Mouse (Mus musculus): Measurements from ENCODE around the gene Slc16a1. TPM values are rescaled to one million over a fixed set of nuclear protein-coding genes. Genes with fewer than 3 reads are reported as not detected.

Gene Slc16a1
- polyA plus RNA-seq, 1 experiment from 2014 or later: 8.9 TPM

DNA sequence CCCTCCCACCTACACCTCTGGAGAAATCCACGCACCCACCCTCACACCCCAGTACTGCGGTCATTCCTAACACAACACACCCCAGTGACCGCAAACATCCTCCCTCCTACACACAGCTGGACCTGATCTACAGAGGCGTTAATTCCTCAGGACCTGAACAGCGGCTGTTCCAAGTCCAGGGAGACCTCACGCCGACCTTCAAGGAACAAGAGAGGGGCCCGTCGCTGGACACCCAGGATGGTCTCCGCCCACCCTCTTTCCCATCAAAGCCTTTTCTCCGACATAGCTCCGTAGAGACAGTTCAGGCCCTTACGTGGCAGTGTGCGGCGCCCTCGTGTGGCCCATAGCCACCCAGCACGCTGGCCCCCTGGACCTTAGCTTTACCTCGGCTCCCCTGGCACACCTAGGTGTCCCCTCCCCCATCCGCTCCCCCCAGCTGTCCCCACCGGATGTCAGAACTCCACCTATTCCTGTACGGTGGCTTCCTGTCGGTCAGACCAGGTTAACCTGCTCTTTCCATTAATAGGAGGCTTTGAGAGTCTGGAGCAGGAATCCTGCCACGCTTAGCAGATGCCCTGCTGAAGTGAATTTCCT is 36.9 kb downstream of the Slc16a1 start:
- Histone ChIP-seq H3K27ac (replicated peaks; ENCODE audit: low read depth, low read length) (no peak overlapping the region), H3K4me3 (replicated peaks; ENCODE audit: low read depth, low read length) (peak overlapping the region; percentile 26), H3K27me3 (ENCODE audit: control insufficient read depth, insufficient read depth, low read length) (no peaks in the 10 kb centered on the region), H3K4me1 (ENCODE audit: control insufficient read depth, insufficient read depth, low read length) (peaks cover 5% of the 10 kb centered on the region), H3K36me3 (ENCODE audit: control insufficient read depth, insufficient read depth, low read length) (no peaks in the 10 kb centered on the region), H3K4me2 (ENCODE audit: low read length) (peak overlapping the region; percentile 54), H3K9me3 (ENCODE audit: control insufficient read depth, low read length) (no peaks in the 10 kb centered on the region), H3K9ac (replicated peaks; ENCODE audit: low read length) (peak overlapping the region; percentile 34)
- 7% methylated on average over 23 of the region's 23 CpGs for WGBS
- DNase-seq (peak; percentile 87), ATAC-seq (ENCODE audit: low FRiP score, low TSS enrichment) (peak; percentile 86)

DNA sequence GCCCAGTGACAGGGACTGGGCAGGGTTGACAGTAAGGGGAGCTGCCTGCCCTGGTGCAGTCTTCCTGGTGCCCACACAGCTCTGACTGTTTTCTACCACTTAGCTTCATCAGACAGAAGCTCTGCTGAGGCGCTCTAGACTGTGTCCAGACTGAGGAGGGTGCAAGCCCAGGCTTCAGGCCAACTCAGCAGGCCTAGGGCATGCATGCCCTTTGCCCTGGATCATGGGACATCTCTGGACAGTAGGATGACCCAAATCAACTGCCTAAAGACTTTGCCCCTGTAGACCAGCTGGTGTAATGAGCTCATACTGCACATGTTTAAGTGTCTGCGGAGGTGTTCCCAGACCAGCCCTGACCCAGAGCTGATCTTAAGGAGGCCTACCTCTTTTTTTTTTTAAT is 39.3 kb downstream of the Slc16a1 start:
- H3K36me3 ChIP-seq (ENCODE audit: control insufficient read depth, insufficient read depth, low read length): no peaks in the 10 kb centered on the region
- peaks cover 5% of the 10 kb centered on the region for H3K4me1 ChIP-seq (ENCODE audit: control insufficient read depth, insufficient read depth, low read length)
- ATAC-seq (ENCODE audit: low FRiP score, low TSS enrichment) (no peak), DNase-seq (no peak)
- 88% methylated on average over 2 of the region's 2 CpGs for WGBS
- no peak overlapping the region for H3K4me2 ChIP-seq (ENCODE audit: low read length)
- H3K27ac ChIP-seq (replicated peaks; ENCODE audit: low read depth, low read length): no peak overlapping the region
- no peak overlapping the region for H3K4me3 ChIP-seq (replicated peaks; ENCODE audit: low read depth, low read length)
- no peaks in the 10 kb centered on the region for H3K9me3 ChIP-seq (ENCODE audit: control insufficient read depth, low read length)
- H3K27me3 ChIP-seq (ENCODE audit: control insufficient read depth, insufficient read depth, low read length): no peaks in the 10 kb centered on the region
- H3K9ac ChIP-seq (replicated peaks; ENCODE audit: low read length): no peak overlapping the region

DNA sequence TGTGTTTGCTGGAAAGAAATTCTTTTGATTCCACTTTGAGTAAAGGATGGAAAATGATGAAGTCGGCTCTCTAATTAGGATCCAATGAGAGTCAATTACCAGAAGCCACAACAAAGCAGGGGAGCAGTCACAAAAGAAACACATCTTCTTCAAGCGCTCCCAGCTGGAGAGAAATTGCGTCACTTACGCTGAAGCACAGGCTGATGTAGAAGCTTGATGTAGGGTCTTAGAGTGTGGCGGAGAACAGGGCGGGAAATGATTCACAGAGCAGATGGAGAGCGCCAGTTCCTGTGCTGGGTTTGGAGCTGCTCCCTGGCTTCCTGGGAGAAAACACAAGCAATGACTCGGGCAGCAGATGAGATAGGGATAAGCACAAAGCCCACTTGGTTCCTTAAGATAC is 40.4 kb downstream of the Slc16a1 start:
- Histone ChIP-seq H3K27me3 (ENCODE audit: control insufficient read depth, insufficient read depth, low read length) (no peaks in the 10 kb centered on the region), H3K4me1 (ENCODE audit: control insufficient read depth, insufficient read depth, low read length) (peaks cover 5% of the 10 kb centered on the region), H3K4me3 (replicated peaks; ENCODE audit: low read depth, low read length) (no peak overlapping the region), H3K36me3 (ENCODE audit: control insufficient read depth, insufficient read depth, low read length) (no peaks in the 10 kb centered on the region), H3K4me2 (ENCODE audit: low read length) (no peak overlapping the region), H3K9me3 (ENCODE audit: control insufficient read depth, low read length) (no peaks in the 10 kb centered on the region), H3K9ac (replicated peaks; ENCODE audit: low read length) (no peak overlapping the region), H3K27ac (replicated peaks; ENCODE audit: low read depth, low read length) (no peak overlapping the region)
- ATAC-seq (ENCODE audit: low FRiP score, low TSS enrichment) (no peak), DNase-seq (no peak)
- WGBS: 92% methylated on average over 8 of the region's 8 CpGs

DNA sequence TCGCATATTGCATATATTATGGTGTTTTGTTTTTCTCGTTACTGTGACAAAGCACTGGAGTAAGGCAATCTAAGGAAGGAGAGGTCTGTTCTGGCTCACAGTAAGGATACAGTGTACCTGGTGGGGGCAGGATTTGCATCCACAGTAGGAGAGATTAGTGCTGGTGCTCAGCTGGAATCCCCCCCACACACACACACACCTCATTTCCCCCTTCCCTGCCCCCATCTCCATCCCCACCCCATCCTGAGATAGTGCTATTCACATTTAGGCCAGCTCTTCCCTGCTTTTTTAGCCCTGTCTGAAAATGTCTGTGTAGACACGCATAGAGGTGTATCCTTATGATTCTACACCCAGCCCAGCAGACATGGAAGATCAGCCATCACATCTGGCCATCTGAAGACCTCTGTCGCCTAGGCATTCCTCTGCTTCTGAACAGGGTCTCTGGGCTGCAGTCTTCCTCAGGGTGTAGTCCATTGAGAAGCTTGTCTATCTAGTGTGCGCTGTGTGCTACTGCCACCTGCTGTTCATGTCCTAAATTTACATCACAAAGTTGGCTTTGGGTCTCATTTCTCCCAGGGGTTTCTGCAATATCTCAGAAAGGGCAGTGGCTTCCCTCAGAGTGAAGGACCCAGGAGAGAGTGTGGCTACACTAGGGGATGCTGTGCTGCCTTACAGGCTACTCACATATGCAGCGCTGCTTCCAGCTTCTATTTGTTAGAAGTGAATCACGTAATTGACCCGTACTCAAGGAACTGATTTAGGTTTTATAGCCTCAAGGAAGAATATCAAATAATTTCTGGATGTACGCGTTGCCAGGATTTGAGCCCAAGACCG is 44.4 kb downstream of the Slc16a1 start:
- Histone ChIP-seq H3K4me1 (ENCODE audit: control insufficient read depth, insufficient read depth, low read length) (no peaks in the 10 kb centered on the region), H3K27ac (replicated peaks; ENCODE audit: low read depth, low read length) (no peak overlapping the region), H3K9ac (replicated peaks; ENCODE audit: low read length) (no peak overlapping the region), H3K4me2 (ENCODE audit: low read length) (no peak overlapping the region), H3K9me3 (ENCODE audit: control insufficient read depth, low read length) (no peaks in the 10 kb centered on the region), H3K36me3 (ENCODE audit: control insufficient read depth, insufficient read depth, low read length) (no peaks in the 10 kb centered on the region), H3K4me3 (replicated peaks; ENCODE audit: low read depth, low read length) (no peak overlapping the region), H3K27me3 (ENCODE audit: control insufficient read depth, insufficient read depth, low read length) (no peaks in the 10 kb centered on the region)
- DNase-seq (peak; percentile 85), ATAC-seq (ENCODE audit: low FRiP score, low TSS enrichment) (peak; percentile 43; the same call in 1 of the 2 replicates)
- 60% methylated on average over 11 of the region's 11 CpGs for WGBS

DNA sequence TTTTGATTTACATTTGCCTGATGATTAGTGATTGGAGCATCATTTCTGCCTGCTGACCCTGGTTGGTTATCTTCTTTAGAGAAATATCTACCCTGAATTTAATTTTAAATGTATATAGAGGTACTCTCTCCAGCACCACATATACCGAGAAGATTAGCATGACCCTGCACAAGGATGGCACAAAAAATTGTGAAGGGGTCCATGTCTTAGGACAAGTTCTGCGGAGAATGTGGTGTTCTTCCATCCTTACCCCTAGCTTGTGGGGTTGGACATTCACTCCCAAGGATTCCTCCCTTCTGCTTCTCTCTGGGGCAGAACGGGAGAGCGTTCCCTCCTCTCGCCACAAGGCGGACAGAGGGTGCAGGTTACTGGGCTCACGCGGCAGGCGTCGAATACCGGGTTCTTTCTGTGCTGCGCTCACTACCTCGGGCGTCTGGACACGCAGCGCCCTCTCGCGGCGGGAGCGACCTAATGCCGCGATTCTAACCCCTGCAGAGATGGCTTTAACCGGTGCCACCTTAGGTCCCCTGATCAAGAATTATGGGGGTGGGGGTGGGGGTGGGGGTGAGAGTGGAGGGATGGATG is 62.4 kb downstream of the Slc16a1 start:
- Histone ChIP-seq H3K4me1 (ENCODE audit: control insufficient read depth, insufficient read depth, low read length) (no peaks in the 10 kb centered on the region), H3K9me3 (ENCODE audit: control insufficient read depth, low read length) (no peaks in the 10 kb centered on the region), H3K4me3 (replicated peaks; ENCODE audit: low read depth, low read length) (no peak overlapping the region), H3K27ac (replicated peaks; ENCODE audit: low read depth, low read length) (no peak overlapping the region), H3K9ac (replicated peaks; ENCODE audit: low read length) (no peak overlapping the region), H3K4me2 (ENCODE audit: low read length) (no peak overlapping the region), H3K27me3 (ENCODE audit: control insufficient read depth, insufficient read depth, low read length) (peaks cover 8% of the 10 kb centered on the region), H3K36me3 (ENCODE audit: control insufficient read depth, insufficient read depth, low read length) (no peaks in the 10 kb centered on the region)
- ATAC-seq (ENCODE audit: low FRiP score, low TSS enrichment): peak; percentile 64
- peak; percentile 86 for DNase-seq
- WGBS: 6% methylated on average over 23 of the region's 23 CpGs

DNA sequence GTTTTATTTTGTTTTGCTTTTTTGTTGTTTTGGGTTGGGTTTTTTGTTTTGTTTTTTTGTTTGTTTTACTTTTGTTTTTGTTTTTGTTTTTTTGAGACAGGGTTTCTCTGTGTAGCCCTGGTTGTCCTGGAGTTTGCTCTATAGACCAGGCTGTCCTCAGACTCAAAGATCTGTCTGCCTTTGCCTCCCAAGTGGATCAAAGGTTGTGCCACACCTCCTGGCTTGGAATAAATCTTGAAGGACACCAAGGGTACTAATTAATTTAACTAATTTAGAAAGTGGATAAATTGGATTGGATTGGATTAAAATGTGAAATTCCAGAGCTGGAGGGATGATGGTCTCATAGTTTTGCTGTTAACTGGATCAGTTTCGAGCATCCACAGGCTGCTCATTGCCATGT is 63.3 kb downstream of the Slc16a1 start:
- 89% methylated on average over 1 of the region's 1 CpGs for WGBS

DNA sequence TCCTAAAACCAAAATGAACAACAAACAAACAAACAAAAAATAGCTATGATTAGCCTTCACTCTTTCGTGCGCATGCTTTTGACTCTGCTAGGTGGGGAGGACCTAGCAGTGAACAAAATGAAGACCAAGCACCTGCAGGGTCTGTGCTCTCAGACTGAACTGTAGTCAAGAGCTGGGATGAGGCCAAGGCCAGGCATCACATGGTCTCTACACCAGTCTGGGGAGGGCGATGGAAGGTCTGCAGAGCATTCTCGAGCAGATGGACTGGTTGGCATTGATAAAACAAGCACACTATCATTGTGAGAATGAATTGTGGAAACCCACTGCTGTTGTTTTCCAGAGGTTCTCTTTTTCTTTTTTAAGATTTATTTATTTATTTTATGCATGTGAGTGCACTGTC is 65.5 kb downstream of the Slc16a1 start:
- H3K36me3 ChIP-seq (ENCODE audit: control insufficient read depth, insufficient read depth, low read length): no peaks in the 10 kb centered on the region
- H3K4me1 ChIP-seq (ENCODE audit: control insufficient read depth, insufficient read depth, low read length): no peaks in the 10 kb centered on the region
- no peaks in the 10 kb centered on the region for H3K9me3 ChIP-seq (ENCODE audit: control insufficient read depth, low read length)
- no peak overlapping the region for H3K4me2 ChIP-seq (ENCODE audit: low read length)
- ATAC-seq (ENCODE audit: low FRiP score, low TSS enrichment) (no peak), DNase-seq (no peak)
- 94% methylated on average over 4 of the region's 4 CpGs for WGBS
- no peak overlapping the region for H3K27ac ChIP-seq (replicated peaks; ENCODE audit: low read depth, low read length)
- peaks cover 8% of the 10 kb centered on the region for H3K27me3 ChIP-seq (ENCODE audit: control insufficient read depth, insufficient read depth, low read length)
- H3K4me3 ChIP-seq (replicated peaks; ENCODE audit: low read depth, low read length): no peak overlapping the region
- H3K9ac ChIP-seq (replicated peaks; ENCODE audit: low read length): no peak overlapping the region

More for the DNA sequence above, 63.3 kb downstream of the Slc16a1 start:
- ATAC-seq (ENCODE audit: low FRiP score, low TSS enrichment) (no peak), DNase-seq (no peak)
- H3K4me2 ChIP-seq (ENCODE audit: low read length): no peak overlapping the region
- H3K9me3 ChIP-seq (ENCODE audit: control insufficient read depth, low read length): no peaks in the 10 kb centered on the region
- no peak overlapping the region for H3K27ac ChIP-seq (replicated peaks; ENCODE audit: low read depth, low read length)
- H3K27me3 ChIP-seq (ENCODE audit: control insufficient read depth, insufficient read depth, low read length): peaks cover 8% of the 10 kb centered on the region
- H3K4me1 ChIP-seq (ENCODE audit: control insufficient read depth, insufficient read depth, low read length): no peaks in the 10 kb centered on the region
- H3K9ac ChIP-seq (replicated peaks; ENCODE audit: low read length): no peak overlapping the region
- no peaks in the 10 kb centered on the region for H3K36me3 ChIP-seq (ENCODE audit: control insufficient read depth, insufficient read depth, low read length)
- no peak overlapping the region for H3K4me3 ChIP-seq (replicated peaks; ENCODE audit: low read depth, low read length)

DNA sequence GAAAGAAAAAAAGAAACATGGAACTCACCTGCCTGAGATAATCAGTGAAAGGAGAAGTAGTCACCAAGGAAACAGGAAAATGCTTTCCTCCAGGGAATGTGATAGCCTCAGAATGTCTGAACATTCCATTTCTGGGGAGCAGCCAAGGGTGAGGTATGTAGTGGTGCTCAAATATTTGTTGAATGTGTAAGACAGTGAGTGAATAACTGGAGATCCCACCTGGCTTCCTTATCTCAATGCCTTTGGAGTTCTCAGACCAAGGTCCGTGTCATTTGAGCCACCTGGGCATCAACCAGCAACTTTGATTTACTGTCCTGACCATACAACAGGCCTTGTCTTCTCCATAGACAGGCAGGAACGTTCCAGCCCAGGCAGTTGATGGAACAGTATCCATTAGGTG is 68.0 kb downstream of the Slc16a1 start:
- Histone ChIP-seq H3K27me3 (ENCODE audit: control insufficient read depth, insufficient read depth, low read length) (no peaks in the 10 kb centered on the region), H3K4me2 (ENCODE audit: low read length) (no peak overlapping the region), H3K9me3 (ENCODE audit: control insufficient read depth, low read length) (no peaks in the 10 kb centered on the region), H3K36me3 (ENCODE audit: control insufficient read depth, insufficient read depth, low read length) (no peaks in the 10 kb centered on the region), H3K9ac (replicated peaks; ENCODE audit: low read length) (no peak overlapping the region), H3K4me3 (replicated peaks; ENCODE audit: low read depth, low read length) (no peak overlapping the region), H3K4me1 (ENCODE audit: control insufficient read depth, insufficient read depth, low read length) (no peaks in the 10 kb centered on the region), H3K27ac (replicated peaks; ENCODE audit: low read depth, low read length) (no peak overlapping the region)
- 82% methylated on average over 2 of the region's 2 CpGs for WGBS
- no peak for ATAC-seq (ENCODE audit: low FRiP score, low TSS enrichment)
- no peak for DNase-seq

Data from midbrain, embryonic 14.5 days (tissue).